Mouse (Mus musculus) hindbrain, embryonic 12.5 days (tissue): ENCODE data around the gene Timm8a1. TPM values are rescaled to one million over a fixed set of nuclear protein-coding genes. Genes with fewer than 3 reads are reported as not detected.

Experiments
- ATAC-seq: fragments of 200-750 bp; cut with Nextera tagmentation; 2 replicates; pipeline ENCODE4 v1.8.0; 2017; ENCODE audit warnings: moderate TSS enrichment; ENCODE audit not compliant: low FRiP score
- H3K27ac ChIP-seq: fragments of 300-500 bp; sonication (generic); 2 replicates; pipeline ENCODE4 v1.5.1; 2016; ENCODE audit warnings: mild to moderate bottlenecking
- H3K27me3 ChIP-seq: fragments of 300-500 bp; sonication (generic); 2 replicates; pipeline ENCODE4 v1.6.1; 2016; ENCODE audit warnings: mild to moderate bottlenecking
- H3K36me3 ChIP-seq: fragments of 300-500 bp; sonication (generic); 2 replicates; pipeline ENCODE4 v1.6.1; 2016; ENCODE audit warnings: mild to moderate bottlenecking
- H3K4me1 ChIP-seq: fragments of 300-500 bp; sonication (generic); 2 replicates; pipeline ENCODE4 v1.6.1; 2016
- H3K4me2 ChIP-seq: fragments of 300-500 bp; sonication (generic); replicated peaks from 2 replicates; pipeline ENCODE4 v1.6.1; 2016; ENCODE audit warnings: mild to moderate bottlenecking
- H3K4me3 ChIP-seq: fragments of 300-500 bp; sonication (generic); 2 replicates; pipeline ENCODE4 v1.5.1; 2016; ENCODE audit warnings: mild to moderate bottlenecking
- H3K9ac ChIP-seq: fragments of 300-500 bp; sonication (generic); 2 replicates; pipeline ENCODE4 v1.6.1; 2016; ENCODE audit warnings: mild to moderate bottlenecking, moderate library complexity
- H3K9me3 ChIP-seq: fragments of 300-500 bp; sonication (generic); replicated peaks from 2 replicates; pipeline ENCODE4 v1.6.1; 2016; ENCODE audit warnings: mild to moderate bottlenecking
- WGBS: fragments of 180-500 bp; shearing (Covaris S2); methylation state at CpG from one replicate; pipeline ENCODE4 v1.1.7; 2016; 5-methylcytosine and 5-hydroxymethylcytosine counted together
- polyA plus RNA-seq: library from polyadenylated mRNA; unstranded; fragments of >200 nt; fragmentation: Nextera tagmentation; extraction: Ambion mirVana; gene quantifications from 2 replicates; pipeline ENCODE4 v1.2.1, GENCODE M21; 2016

The Timm8a1 gene
- polyA plus RNA-seq, 1 experiment from 2014 or later = 49.2 TPM

DNA sequence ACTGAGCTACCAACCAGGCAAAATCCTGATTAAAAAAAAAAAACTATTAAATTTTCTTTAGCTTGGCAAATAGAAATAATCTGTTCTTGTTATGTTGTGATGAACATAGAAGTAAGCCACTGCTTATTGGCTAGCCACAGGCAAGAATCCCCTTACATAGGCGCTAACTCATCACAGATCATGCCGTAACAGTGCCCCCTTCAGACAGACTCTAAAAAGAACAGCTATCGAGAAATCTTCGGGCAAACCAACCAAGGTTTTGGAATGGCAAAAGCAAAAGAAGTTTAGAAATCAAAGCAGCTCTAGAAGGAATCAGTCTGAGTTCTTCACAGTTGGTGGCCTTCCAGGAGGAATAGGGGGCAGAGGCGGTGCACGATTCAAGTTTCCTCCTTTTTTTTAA, 33.7 kb downstream of the Timm8a1 start:
- H3K9me3 ChIP-seq = no peaks in the 10 kb centered on the region
- no peaks in the 10 kb centered on the region for H3K27me3 ChIP-seq
- H3K4me1 ChIP-seq = no peaks in the 10 kb centered on the region
- no peak overlapping the region for H3K4me2 ChIP-seq
- no peak for ATAC-seq
- H3K27ac ChIP-seq = no peak overlapping the region
- no peaks in the 10 kb centered on the region for H3K36me3 ChIP-seq
- no peak overlapping the region for H3K4me3 ChIP-seq
- no peak overlapping the region for H3K9ac ChIP-seq
- 78% methylated on average over 6 of the region's 6 CpGs for WGBS

DNA sequence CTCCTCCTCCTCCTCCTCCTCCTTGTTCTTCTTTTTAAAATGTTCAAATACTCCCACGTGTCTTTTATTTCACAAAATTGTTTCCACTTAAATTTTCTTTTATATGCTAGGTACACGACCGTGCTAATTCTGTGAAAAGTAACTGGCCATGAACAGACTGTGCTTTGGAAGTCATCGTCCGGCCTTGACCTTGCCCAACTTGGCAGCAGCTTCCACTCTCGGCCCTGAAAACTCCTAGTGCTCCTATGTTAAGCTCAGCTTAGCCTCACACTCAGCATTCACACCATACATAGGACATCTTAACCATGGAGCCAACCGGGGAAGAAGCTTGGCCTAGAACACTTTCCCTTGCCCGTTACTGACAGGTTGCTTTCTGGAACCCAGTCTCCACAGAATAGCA, 41.0 kb downstream of the Timm8a1 start:
- no peaks in the 10 kb centered on the region for H3K36me3 ChIP-seq
- no peak overlapping the region for H3K27ac ChIP-seq
- H3K4me1 ChIP-seq = no peaks in the 10 kb centered on the region
- H3K4me3 ChIP-seq = no peak overlapping the region
- H3K4me2 ChIP-seq = no peak overlapping the region
- no peaks in the 10 kb centered on the region for H3K9me3 ChIP-seq
- no peak for ATAC-seq
- H3K9ac ChIP-seq = no peak overlapping the region
- H3K27me3 ChIP-seq = no peaks in the 10 kb centered on the region
- 83% methylated on average over 8 of the region's 8 CpGs for WGBS

Other genes starting within 250 kb of the Timm8a1 start
- 47.4 and 49.9 TPM in 2 replicates for gene Tmem35a, start 246.6 kb downstream of the Timm8a1 start, polyA plus RNA-seq
- 12.7 and 17.7 TPM in 2 replicates for gene Cenpi, start 233.8 kb downstream of the Timm8a1 start, polyA plus RNA-seq
- gene Drp2, start 137.3 kb downstream of the Timm8a1 start, polyA plus RNA-seq = 13.0 and 13.9 TPM in 2 replicates
- 0.35 TPM in 1 of 2 replicates, not detected in the other for gene Taf7l, start 65.4 kb downstream of the Timm8a1 start, polyA plus RNA-seq
- gene Btk, start 41.7 kb upstream of the Timm8a1 start, polyA plus RNA-seq = 0.76 and 0.85 TPM in 2 replicates
- 236 and 276 TPM in 2 replicates for gene Rpl36a, start 43.8 kb upstream of the Timm8a1 start, polyA plus RNA-seq
- gene Gla, start 59.3 kb upstream of the Timm8a1 start, polyA plus RNA-seq = 3.7 and 4.8 TPM in 2 replicates
- 177 and 186 TPM in 2 replicates for gene Hnrnph2, start 59.3 kb upstream of the Timm8a1 start, polyA plus RNA-seq
- gene Armcx4, start 144.7 kb upstream of the Timm8a1 start, polyA plus RNA-seq = 7.2 and 7.5 TPM in 2 replicates
- 76.9 and 83.4 TPM in 2 replicates for gene Armcx1, start 176.1 kb upstream of the Timm8a1 start, polyA plus RNA-seq
- gene Armcx6, start 209.6 kb upstream of the Timm8a1 start, polyA plus RNA-seq = 29.8 and 31.9 TPM in 2 replicates
- gene Armcx3, start 214.7 kb upstream of the Timm8a1 start, polyA plus RNA-seq = 62.5 and 71.3 TPM in 2 replicates